Mouse (Mus musculus) inflammation-experienced regulatory T-cells, adult 16 weeks (primary cell): ENCODE data around the gene Cxcl13. TPM values are rescaled to one million over a fixed set of nuclear protein-coding genes. Genes with fewer than 3 reads are reported as not detected.

Source experiments
- polyA plus RNA-seq: library from polyadenylated mRNA; unstranded; fragments of 100-300 nt; shearing (Covaris generic); gene quantifications from one replicate; pipeline ENCODE4 v1.2.1, GENCODE M21; 2017

The Cxcl13 gene
- polyA plus RNA-seq = 0.60 TPM

GRCm38 (mm10) chr5:95956651-95957050 is at the start of gene Cxcl13:
TSS of gene Cxcl13 (plus strand) at chr5:95956951.

Other genes with a start within 250 kb of the Cxcl13 start
- not detected for gene Gm7978, start 220.8 kb upstream of the Cxcl13 start, polyA plus RNA-seq
- gene Gm7982, start 214.9 kb upstream of the Cxcl13 start, polyA plus RNA-seq = not detected
- not detected for gene E330014E10Rik, start 181.0 kb upstream of the Cxcl13 start, polyA plus RNA-seq
- gene Cnot6l, start 207.2 kb downstream of the Cxcl13 start, polyA plus RNA-seq = 68.4 TPM